Mouse (Mus musculus) bone marrow, adult 2 months (tissue): ENCODE measurements around the gene Ppp1r27.

Source experiments
- CTCF ChIP-seq: fragments of 200-500 bp; IDR thresholded peaks from 2 replicates; pipeline ENCODE4 v1.5.1; 2011; ENCODE audit warnings: low read length, control low read depth; ENCODE audit not compliant: control insufficient read depth, insufficient read depth
- POLR2A ChIP-seq: fragments of 200-500 bp; IDR thresholded peaks from 2 replicates; pipeline ENCODE4 v1.6.1; 2011; ENCODE audit warnings: low read depth, mild to moderate bottlenecking, control low read depth, low read length, borderline replicate concordance; ENCODE audit not compliant: control insufficient read depth

DNA sequence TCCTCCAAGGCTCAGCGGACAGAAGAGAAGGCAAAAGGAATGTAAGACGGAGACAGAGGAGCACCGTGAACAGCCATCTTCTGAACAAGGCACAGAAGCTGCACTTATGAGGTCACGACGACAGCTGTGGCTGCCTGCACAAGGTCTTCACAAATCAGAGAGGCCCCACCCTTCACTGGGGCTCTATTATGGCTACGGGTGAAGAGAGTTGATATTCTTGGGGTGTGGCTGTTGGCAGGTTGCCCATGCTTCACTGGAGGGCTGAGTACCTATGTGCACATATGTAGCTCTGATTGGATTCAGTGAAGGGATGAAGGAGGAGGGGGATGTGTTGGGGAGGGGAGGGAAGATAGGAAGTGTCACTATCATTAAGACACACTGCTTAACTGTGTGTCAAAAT, 32.4 kb downstream of the Ppp1r27 start:
- TF ChIP-seq POLR2A: no peak
- no peak for TF ChIP-seq CTCF
